Mouse (Mus musculus) spleen, adult 2 months (tissue): ENCODE data around the gene Trim8. TPM values are rescaled to one million over a fixed set of nuclear protein-coding genes. Genes with fewer than 3 reads are reported as not detected.

Experiments
- DNase-seq, 2 experiments: peaks; one replicate each; pipeline versions ENCODE4 v3.0.0 to v3.0.0-alpha.2; 2012 to 2021; ENCODE audit warnings: low spot score in 2 of 2, low read depth in 1 of 2
- H3K27ac ChIP-seq: fragments of 200-500 bp; 2 replicates; pipeline ENCODE4 v1.5.1; 2012; ENCODE audit warnings: low read length, inconsistent platforms; ENCODE audit not compliant: insufficient read depth
- H3K27me3 ChIP-seq: fragments of 200-500 bp; 2 replicates; pipeline ENCODE4 v1.6.1; 2012; ENCODE audit warnings: mild to moderate bottlenecking, moderate library complexity, low read length, inconsistent platforms; ENCODE audit not compliant: control insufficient read depth, insufficient read depth
- H3K36me3 ChIP-seq: fragments of 200-500 bp; 2 replicates; pipeline ENCODE4 v1.6.1; 2012; ENCODE audit warnings: mild to moderate bottlenecking, low read length, inconsistent platforms; ENCODE audit not compliant: control insufficient read depth, insufficient read depth
- H3K4me1 ChIP-seq: fragments of 200-500 bp; 2 replicates; pipeline ENCODE4 v1.6.1; 2011; ENCODE audit warnings: inconsistent platforms; ENCODE audit not compliant: control insufficient read depth, insufficient read depth, insufficient read length
- H3K4me3 ChIP-seq: fragments of 200-500 bp; 2 replicates; pipeline ENCODE4 v1.5.1; 2011; ENCODE audit warnings: mild to moderate bottlenecking, inconsistent platforms; ENCODE audit not compliant: insufficient read depth, insufficient read length; ENCODE audit errors: extremely low read depth
- CTCF ChIP-seq: fragments of 200-500 bp; IDR thresholded peaks from 2 replicates; pipeline ENCODE4 v1.5.1; 2011; ENCODE audit warnings: mild to moderate bottlenecking, inconsistent platforms; ENCODE audit not compliant: insufficient read depth, insufficient read length, insufficient replicate concordance; ENCODE audit errors: extremely low read depth
- POLR2A ChIP-seq: fragments of 200-500 bp; IDR thresholded peaks from 2 replicates; pipeline ENCODE4 v1.6.1; 2011; ENCODE audit warnings: low read depth, low read length, inconsistent platforms
- WGBS: fragments of 180-500 bp; shearing (Covaris S2); methylation state at CpG from one replicate; pipeline ENCODE4 v1.1.7; 2018; 5-methylcytosine and 5-hydroxymethylcytosine counted together
- polyA plus RNA-seq: library from polyadenylated mRNA; depleted of rRNA; stranded (reverse); fragments of >200 nt; gene quantifications from 2 replicates; pipeline ENCODE4 v1.2.3, GENCODE M21; 2012

The Trim8 gene
- polyA plus RNA-seq, 1 experiment, result 47.1 TPM

DNA sequence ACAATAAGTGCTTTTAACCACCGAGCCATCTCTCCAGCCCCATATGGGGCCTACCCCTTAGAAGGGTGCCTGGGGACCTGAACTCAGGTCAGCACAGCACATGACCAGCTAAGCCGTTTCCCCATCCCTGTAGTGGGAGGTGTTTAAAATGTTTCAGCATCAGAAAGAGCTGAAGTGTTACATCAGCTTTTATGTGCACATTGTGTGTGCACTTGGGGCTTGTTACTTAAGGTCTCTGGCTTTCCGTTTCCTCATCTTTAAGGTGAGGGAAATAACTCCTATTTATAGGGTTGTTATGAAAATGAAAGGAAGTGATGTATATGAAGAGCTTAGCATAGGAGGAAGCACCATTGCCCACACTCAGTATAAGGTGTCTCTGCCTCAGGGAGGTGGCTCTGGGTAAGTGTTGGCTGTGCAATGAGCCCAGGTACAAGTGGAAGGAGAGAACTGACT lies 34.4 kb upstream of the Trim8 start:
- WGBS, result 18% methylated on average over 3 of the region's 3 CpGs
- peaks cover 42% of the 10 kb centered on the region for H3K4me1 ChIP-seq
- H3K4me3 ChIP-seq, result no peak overlapping the region
- H3K27me3 ChIP-seq, result no peaks in the 10 kb centered on the region
- H3K36me3 ChIP-seq, result peaks cover 2% of the 10 kb centered on the region; the same call in 1 of the 2 replicates
- DNase-seq, result peak; percentile 52 to 64
- H3K27ac ChIP-seq, result peak overlapping the region; percentile 94
- peak; percentile 56 for TF ChIP-seq POLR2A
- TF ChIP-seq CTCF, result no peak

DNA sequence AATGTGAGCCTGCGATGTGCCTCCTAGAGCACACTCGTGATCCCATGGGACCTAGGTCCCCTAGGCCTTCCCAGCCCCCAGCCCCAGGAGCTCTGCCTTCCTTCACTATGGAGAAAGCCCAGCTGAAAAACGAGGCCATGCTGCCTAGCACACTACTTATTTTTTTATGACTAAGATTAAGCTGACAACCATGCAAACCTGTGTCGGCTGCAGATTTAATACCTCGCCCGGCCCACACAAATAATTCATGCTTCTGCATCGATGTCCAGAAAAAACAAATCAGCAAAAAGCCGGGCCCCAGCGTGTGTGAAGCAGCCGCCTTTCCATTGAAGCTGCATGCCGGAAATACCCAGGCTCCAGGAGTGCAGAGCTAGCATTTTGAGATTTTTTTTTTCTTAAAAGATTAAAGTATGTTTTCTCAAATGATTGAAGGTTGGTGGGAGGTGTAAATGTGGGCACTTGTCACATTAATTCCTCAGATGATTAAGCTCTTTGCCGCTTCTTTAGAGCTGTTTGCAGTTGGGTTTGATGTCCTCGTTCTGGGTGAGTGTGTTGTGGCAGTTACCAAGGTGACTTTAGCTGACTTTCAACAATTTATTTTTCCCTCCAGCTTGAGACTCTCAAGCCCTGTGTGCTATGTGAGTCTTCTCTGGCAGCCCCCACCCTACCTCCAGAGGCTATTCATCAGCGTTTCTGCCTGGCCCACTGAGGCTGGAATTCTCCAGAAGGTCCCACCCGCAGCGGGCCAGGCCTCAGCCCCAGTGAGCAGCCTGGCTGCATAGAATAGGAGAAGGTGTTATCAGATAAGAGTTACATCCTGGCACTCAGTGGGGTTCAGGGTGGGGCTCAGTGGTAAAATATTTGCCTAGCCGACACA lies 30.9 kb upstream of the Trim8 start:
- H3K27me3 ChIP-seq, result no peaks in the 10 kb centered on the region
- H3K4me3 ChIP-seq, result no peak overlapping the region
- peaks cover 39% of the 10 kb centered on the region for H3K4me1 ChIP-seq
- peak overlapping the region; percentile 90 for H3K27ac ChIP-seq
- TF ChIP-seq CTCF, result no peak
- TF ChIP-seq POLR2A, result no peak
- peaks cover 10% of the 10 kb centered on the region for H3K36me3 ChIP-seq
- 59% methylated on average over 17 of the region's 17 CpGs for WGBS
- no peak for DNase-seq

DNA sequence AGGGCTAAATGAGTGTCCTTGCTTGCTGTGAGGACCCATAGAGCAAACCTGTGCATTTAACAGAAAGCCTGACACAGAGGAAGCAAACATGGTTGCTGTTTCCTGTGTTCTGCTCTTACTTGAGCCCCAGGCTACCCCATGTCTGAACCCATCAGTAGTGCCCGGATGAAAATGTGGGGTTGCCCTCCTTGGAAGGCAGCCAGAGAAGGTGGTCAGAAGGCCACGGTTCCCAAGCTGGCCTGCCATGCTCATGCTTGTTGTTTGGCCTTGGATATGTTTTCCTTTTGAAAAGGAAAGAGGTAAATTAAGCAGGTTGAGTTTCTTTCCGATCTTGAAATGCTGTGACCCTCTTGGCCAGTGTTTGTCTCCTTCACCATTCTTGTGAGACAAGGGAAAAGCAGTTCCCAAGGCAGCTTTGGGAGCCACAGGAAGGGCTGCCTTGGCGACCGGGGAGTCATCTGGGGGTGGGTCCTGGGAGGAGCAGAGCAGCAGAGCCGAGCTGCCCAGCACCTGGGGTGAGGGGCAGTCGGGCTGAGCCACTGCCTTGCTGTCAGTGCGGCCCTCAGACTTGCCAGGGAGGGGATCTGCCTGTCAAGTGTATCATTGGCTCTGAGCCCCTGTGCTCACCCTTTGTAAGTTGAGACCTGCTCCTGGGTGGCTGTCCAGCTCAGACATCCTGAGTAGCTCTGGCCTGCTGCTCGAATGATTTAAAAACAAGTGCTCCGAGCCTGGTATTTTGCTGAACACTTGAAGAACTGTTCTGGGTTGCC lies 30.0 kb upstream of the Trim8 start:
- peak overlapping the region; percentile 90 for H3K27ac ChIP-seq
- H3K27me3 ChIP-seq, result no peaks in the 10 kb centered on the region
- peaks cover 12% of the 10 kb centered on the region for H3K36me3 ChIP-seq
- DNase-seq, result no peak
- H3K4me3 ChIP-seq, result no peak overlapping the region
- H3K4me1 ChIP-seq, result peaks cover 32% of the 10 kb centered on the region
- WGBS, result 44% methylated on average over 10 of the region's 10 CpGs
- TF ChIP-seq CTCF (no peak), POLR2A (no peak)

DNA sequence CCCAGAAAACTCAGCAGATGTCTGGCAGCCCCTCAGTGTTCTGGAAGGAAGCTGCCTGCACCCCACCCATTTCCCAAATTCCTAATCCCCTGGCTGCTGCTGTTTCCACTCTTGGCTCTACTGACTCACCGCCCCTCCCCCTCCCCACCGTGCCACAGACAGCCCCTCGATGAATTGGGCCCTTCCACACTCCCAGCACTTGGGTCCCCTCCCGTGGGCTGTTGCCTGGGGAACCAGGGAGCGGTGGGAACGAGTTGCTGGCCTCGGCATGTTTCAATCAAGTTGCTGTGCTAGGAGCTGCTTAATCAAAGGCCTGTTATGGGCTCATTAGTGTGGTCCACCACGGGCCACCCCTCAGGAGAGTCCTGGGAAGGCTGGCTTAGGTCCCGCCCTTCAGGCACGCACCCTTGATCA lies 24.1 kb upstream of the Trim8 start:
- Histone ChIP-seq H3K27ac (no peak overlapping the region; the same call in 1 of the 2 replicates), H3K4me3 (no peak overlapping the region), H3K27me3 (no peaks in the 10 kb centered on the region), H3K4me1 (peaks cover 9% of the 10 kb centered on the region; the same call in 1 of the 2 replicates), H3K36me3 (peaks cover 19% of the 10 kb centered on the region)
- TF ChIP-seq POLR2A, result no peak
- no peak for TF ChIP-seq CTCF
- 86% methylated on average over 10 of the region's 10 CpGs for WGBS
- DNase-seq, result no peak

DNA sequence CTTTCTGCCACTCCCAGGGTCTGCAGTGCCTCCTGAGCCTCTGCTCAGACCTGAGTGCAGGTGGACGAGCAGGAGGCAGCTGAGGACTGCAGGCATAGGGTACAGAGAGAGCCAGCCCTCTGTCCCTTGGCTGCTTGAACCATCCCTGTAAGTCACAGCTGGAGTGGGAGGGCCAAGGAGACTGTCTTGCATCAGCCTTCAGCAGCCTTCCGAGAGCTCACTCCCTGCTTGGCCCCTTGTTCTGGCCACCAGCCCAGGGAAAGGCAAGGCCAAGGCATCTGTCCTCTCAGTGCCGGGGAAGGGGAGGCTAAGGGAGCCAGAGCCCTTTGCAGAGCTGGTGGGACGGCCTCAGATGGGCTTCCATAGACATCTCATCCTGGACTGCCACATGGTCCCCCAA lies 23.3 kb upstream of the Trim8 start:
- TF ChIP-seq CTCF, result no peak
- no peak for TF ChIP-seq POLR2A
- no peak overlapping the region for H3K4me3 ChIP-seq
- H3K27me3 ChIP-seq, result no peaks in the 10 kb centered on the region
- peak overlapping the region; percentile 64; the same call in 1 of the 2 replicates for H3K27ac ChIP-seq
- H3K36me3 ChIP-seq, result peaks cover 19% of the 10 kb centered on the region
- WGBS, result 81% methylated on average over 4 of the region's 4 CpGs
- H3K4me1 ChIP-seq, result peaks cover 12% of the 10 kb centered on the region; the same call in 1 of the 2 replicates
- no peak for DNase-seq

DNA sequence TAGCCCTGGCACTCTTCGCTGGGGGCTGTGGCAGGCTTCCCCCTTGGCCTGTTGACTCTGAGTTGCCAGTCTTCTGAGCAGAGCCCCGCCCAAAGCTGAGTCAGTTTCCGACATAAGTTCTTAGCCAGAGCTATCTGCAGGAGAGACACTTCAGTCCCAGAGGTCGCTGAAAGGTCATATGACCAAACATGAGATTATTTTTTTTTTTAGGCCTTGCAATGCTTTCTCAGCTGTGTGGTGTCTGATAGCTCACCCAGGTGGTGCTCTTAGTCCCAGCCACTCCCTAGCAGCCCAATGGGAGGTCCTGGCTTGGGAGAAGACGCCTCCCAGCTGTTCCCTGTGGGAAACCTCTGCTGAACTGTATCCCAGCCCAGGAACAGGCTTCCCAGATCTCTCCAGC lies 22.7 kb upstream of the Trim8 start:
- no peak overlapping the region for H3K4me3 ChIP-seq
- TF ChIP-seq CTCF (no peak), POLR2A (no peak)
- peaks cover 15% of the 10 kb centered on the region for H3K36me3 ChIP-seq
- H3K27me3 ChIP-seq, result no peaks in the 10 kb centered on the region
- no peak for DNase-seq
- 35% methylated on average over 5 of the region's 5 CpGs for WGBS
- peak overlapping the region; percentile 64 for H3K27ac ChIP-seq
- peaks cover 12% of the 10 kb centered on the region; the same call in 1 of the 2 replicates for H3K4me1 ChIP-seq
